Mouse (Mus musculus) stomach, postnatal 0 days (tissue): ENCODE results near the gene Cpxm2.

Source experiments
- CTCF ChIP-seq: IDR thresholded peaks from 2 replicates; pipeline ENCODE4 v1.5.1; 2016; ENCODE audit warnings: antibody characterized with exemption, low read depth, mild to moderate bottlenecking, moderate library complexity
- EP300 ChIP-seq: optimal IDR thresholded peaks from 2 replicates; pipeline ENCODE3; 2016; ENCODE audit warnings: antibody characterized with exemption

GRCm38 (mm10) chr7:132158321-132159025 is 3.9 kb upstream of the Cpxm2 start:
- TF ChIP-seq CTCF = no peak
- no peak for TF ChIP-seq EP300
